Mouse (Mus musculus): ENCODE measurements around the gene Slc25a19. TPM values are rescaled to one million over a fixed set of nuclear protein-coding genes. Genes with fewer than 3 reads are reported as not detected.

Gene Slc25a19
- polyA plus RNA-seq (2017; shearing (Covaris generic)): 76.3 TPM

GRCm38 (mm10) chr11:115627705-115628464 lies at the start of gene Slc25a19:
Gene Slc25a19, minus strand, starts transcription at chr11:115628295.

DNA sequence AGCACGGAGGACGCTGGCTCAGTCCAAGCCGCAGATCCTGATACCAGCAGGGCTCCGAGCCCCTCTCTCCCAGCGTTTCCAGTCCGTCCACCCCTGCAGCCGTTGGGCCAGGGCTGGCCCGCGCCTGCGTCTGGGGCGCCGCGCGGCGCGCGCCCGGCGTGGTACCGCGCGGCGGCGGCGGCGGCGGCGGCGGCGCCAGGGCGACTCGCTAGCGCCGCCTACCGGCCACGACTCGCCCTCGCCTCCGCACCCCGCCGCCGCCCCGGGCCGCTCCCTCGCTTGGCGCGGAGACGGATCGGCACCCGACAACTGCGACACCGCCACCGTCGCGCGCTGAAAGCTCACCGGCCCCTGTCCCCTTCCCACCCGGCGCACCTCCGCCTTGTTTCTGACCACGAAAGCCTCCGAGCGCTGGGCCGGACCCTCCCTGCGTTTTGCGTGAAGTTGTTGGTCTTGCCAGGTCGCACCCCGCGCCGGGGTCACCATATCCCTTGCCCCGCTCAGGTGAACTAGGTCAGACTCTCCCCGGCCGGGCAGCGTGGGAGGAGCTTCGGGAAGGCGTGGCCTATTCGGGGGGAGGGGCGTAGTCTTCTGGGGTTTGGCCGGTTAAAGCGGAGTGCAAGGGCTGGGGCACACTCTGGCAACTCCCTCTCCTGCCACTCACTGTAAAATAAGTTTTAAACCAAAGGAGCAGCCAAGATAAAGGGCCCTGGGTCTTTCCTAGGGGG lies 15.5 kb downstream of the Slc25a19 start, which contains the start of gene Mif4gd:
TSS of gene Mif4gd (minus strand) at position 560 of the 728 bp plus-strand sequence.

GRCm38 (mm10) chr11:115603476-115604303 lies 24.4 kb downstream of the Slc25a19 start, which contains the start of the genes Mrps7 and Gga3:
Gene Mrps7, plus strand, starts transcription at chr11:115603925.
Gene Gga3, minus strand, starts transcription at chr11:115604051.

Other genes starting within 250 kb of the Slc25a19 start
- gene Cdr2l, start 246.4 kb downstream of the Slc25a19 start, polyA plus RNA-seq (2017; shearing (Covaris generic)): not detected
- 163 TPM for gene Mrpl58, start 224.5 kb downstream of the Slc25a19 start, polyA plus RNA-seq (2017; shearing (Covaris generic))
- 739 TPM for gene Atp5h, start 208.3 kb downstream of the Slc25a19 start, polyA plus RNA-seq (2017; shearing (Covaris generic))
- 3.2 TPM for gene Kctd2, start 208.2 kb downstream of the Slc25a19 start, polyA plus RNA-seq (2017; shearing (Covaris generic))
- gene Trim80, start 187.8 kb downstream of the Slc25a19 start, polyA plus RNA-seq (2017; shearing (Covaris generic)): 0.13 TPM
- gene Slc16a5, start 165.8 kb downstream of the Slc25a19 start, polyA plus RNA-seq (2017; shearing (Covaris generic)): 6.2 TPM
- gene Armc7, start 152.6 kb downstream of the Slc25a19 start, polyA plus RNA-seq (2017; shearing (Covaris generic)): 90.8 TPM
- gene Nt5c, start 136.4 kb downstream of the Slc25a19 start, polyA plus RNA-seq (2017; shearing (Covaris generic)): 379 TPM
- 580 TPM for gene Jpt1, start 113.9 kb downstream of the Slc25a19 start, polyA plus RNA-seq (2017; shearing (Covaris generic))
- 787 TPM for gene Sumo2, start 92.0 kb downstream of the Slc25a19 start, polyA plus RNA-seq (2017; shearing (Covaris generic))
- 81.5 TPM for gene Nup85, start 63.9 kb downstream of the Slc25a19 start, polyA plus RNA-seq (2017; shearing (Covaris generic))
- gene Mrps7, start 24.4 kb downstream of the Slc25a19 start, polyA plus RNA-seq (2017; shearing (Covaris generic)): 61.6 TPM
- 61.9 TPM for gene Gga3, start 24.2 kb downstream of the Slc25a19 start, polyA plus RNA-seq (2017; shearing (Covaris generic))
- 204 TPM for gene Mif4gd, start 15.3 kb downstream of the Slc25a19 start, polyA plus RNA-seq (2017; shearing (Covaris generic))
- gene Grb2, start 80.3 kb upstream of the Slc25a19 start, polyA plus RNA-seq (2017; shearing (Covaris generic)): 10.4 TPM
- gene Tmem94, start 137.1 kb upstream of the Slc25a19 start, polyA plus RNA-seq (2017; shearing (Covaris generic)): 34.3 TPM
- 4.3 TPM for gene Caskin2, start 185.3 kb upstream of the Slc25a19 start, polyA plus RNA-seq (2017; shearing (Covaris generic))
- gene Tsen54, start 186.4 kb upstream of the Slc25a19 start, polyA plus RNA-seq (2017; shearing (Covaris generic)): 20.1 TPM
- 35.7 TPM for gene Llgl2, start 195.8 kb upstream of the Slc25a19 start, polyA plus RNA-seq (2017; shearing (Covaris generic))
- 0.44 TPM for gene Myo15b, start 230.1 kb upstream of the Slc25a19 start, polyA plus RNA-seq (2017; shearing (Covaris generic))

Data from activated CD4-positive, CD25-positive, alpha-beta regulatory T cell, adult 9 weeks (primary cell).